Mouse (Mus musculus): ENCODE measurements around the gene Hoxc13.

GRCm38 (mm10) chr15:102921053-102922011 is at the start of gene Hoxc13:
- peak; percentile 50 for TF ChIP-seq POLR2A (IDR thresholded peaks at IDR 0.05; ENCODE audit: insufficient read length, low read depth)
- no peak for TF ChIP-seq USF1 (IDR thresholded peaks at IDR 0.05; ENCODE audit: low read depth)
- no peak for TF ChIP-seq MAX (IDR thresholded peaks at IDR 0.05; ENCODE audit: low read depth)
- TF ChIP-seq MYOD1 (IDR thresholded peaks at IDR 0.05; ENCODE audit: control insufficient read depth in 1 of 3, insufficient read length in 2 of 3, low read depth in 2 of 3), result peak in 1 of 3 experiments; percentile 30
- TF ChIP-seq POLR2AphosphoS2 (IDR thresholded peaks at IDR 0.05; ENCODE audit: insufficient read length, low read depth), result no peak
- TF ChIP-seq E2F4 (IDR thresholded peaks at IDR 0.05; ENCODE audit: insufficient read depth), result no peak
- no peak for TF ChIP-seq SRF (IDR thresholded peaks at IDR 0.05; ENCODE audit: control insufficient read depth, insufficient read length, low read depth)
